Mouse (Mus musculus) thymus, adult 18-20 months (tissue): ENCODE results near the gene Cep104.

ENCODE experiments used
- DNase-seq, 2 experiments: peaks; one replicate each; pipeline ENCODE4 v3.0.0; 2022; ENCODE audit warnings: mixed read lengths in 2 of 2

The Cep104 gene

DNA sequence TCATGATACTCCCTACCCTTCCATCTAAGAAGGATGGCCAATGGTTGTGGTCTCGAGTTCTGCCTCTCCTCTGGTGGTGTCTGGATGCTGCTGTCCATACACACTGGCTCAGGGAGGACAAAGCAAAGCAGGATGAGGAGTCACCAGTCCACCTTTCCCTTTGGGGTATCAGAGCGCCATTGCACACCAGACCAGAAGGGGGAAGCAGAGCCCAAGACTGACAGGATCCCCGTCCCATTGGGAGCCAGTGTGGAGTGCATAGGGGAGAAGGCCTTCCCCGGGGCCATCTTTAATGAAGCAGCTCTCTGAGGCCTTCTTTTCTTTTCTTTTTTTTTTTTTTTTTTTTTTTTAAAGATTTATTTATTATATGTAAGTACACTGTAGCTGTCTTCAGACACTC is 78.1 kb downstream of the Cep104 start:
- DNase-seq, result no peak

DNA sequence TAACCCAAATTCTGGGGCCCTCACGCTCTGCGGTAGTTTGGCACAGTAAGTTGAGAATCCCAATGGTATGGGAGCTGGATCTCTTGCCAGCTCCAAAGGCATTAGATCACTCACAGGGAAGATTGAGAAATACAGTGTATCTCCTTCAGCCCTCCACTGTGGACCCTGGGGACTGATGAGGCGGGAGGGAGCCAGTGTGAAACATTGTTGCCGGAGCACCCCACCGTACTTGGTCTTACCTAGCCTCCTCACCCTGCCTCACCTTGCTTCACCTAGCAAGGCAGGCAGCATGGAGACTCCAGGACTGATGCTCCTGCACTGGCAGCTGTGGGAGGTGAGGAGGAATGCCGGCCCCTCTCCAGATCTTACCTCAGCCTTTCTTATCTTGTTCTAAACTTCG is 80.5 kb downstream of the Cep104 start:
- no peak for DNase-seq

- DNase-seq, result no peak
These were observed 81.1 kb downstream of the Cep104 start for GRCm38 (mm10) chr4:154056046-154056445.

GRCm38 (mm10) chr4:154056661-154057060 is 81.7 kb downstream of the Cep104 start:
- DNase-seq, result no peak

- no peak for DNase-seq
These were observed 82.7 kb downstream of the Cep104 start for GRCm38 (mm10) chr4:154057696-154058095.
